ENCODE assay signal across 1 mouse cellular context in the genomic region with DNA sequence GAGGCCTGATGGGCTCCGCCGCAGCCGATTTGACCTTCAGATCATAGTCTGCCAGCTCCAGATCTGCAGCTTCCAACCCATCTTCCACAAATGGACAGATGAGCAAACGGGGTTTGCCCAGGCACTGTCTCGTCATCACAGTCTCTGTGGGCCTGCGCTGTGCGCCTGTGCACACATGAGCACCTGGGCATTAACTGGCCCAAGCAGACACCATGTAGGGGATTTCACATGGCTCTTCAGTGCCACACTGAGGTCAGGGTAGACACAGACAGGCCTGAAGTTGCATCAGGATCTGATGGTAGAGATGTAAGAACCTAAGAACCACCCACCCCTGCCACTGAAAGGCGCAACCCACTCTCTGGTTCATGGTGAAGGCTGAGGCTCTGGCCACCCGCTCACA.
TF ChIP-seq lines count a peak whose summit lies in the region.

No protein-coding gene starts in this region.

TF ChIP-seq in CH12.LX, 34 proteins besides CTCF, POLR2A, EP300 and RAD21 (continued from another document):
- TF ChIP-seq SIN3A (IDR thresholded peaks at IDR 0.05; ENCODE audit: low read length) (no peak), JUND (conservative IDR thresholded peaks at IDR 0.05; ENCODE audit: low read depth, low read length) (no peak), USF1 (IDR thresholded peaks at IDR 0.05; ENCODE audit: low read depth, low read length) (no peak), ZKSCAN1 (IDR thresholded peaks at IDR 0.05; ENCODE audit: borderline replicate concordance, low read depth, low read length) (no peak), USF2 (conservative IDR thresholded peaks at IDR 0.05; ENCODE audit: low read depth, low read length) (no peak), TCF12 (IDR thresholded peaks at IDR 0.05; ENCODE audit: low read depth, low read length) (peak; percentile 56; the same call in 1 of the 2 replicates), ETS1 (conservative IDR thresholded peaks at IDR 0.05; ENCODE audit: low read depth, low read length) (no peak), JUN (IDR thresholded peaks at IDR 0.05; ENCODE audit: insufficient read depth, low read depth, low read length) (no peak), HCFC1 (IDR thresholded peaks at IDR 0.05; ENCODE audit: low read depth, low read length) (no peak; the same call in 1 of the 2 replicates), GABPA (IDR thresholded peaks at IDR 0.05; ENCODE audit: insufficient replicate concordance, low read depth, low read length) (no peak), MYC (IDR thresholded peaks at IDR 0.05; ENCODE audit: low read depth, low read length) (peak; percentile 49; the same call in 1 of the 2 replicates), TBP (conservative IDR thresholded peaks at IDR 0.05; ENCODE audit: low read depth, low read length) (0 out of 2 replicates have a peak, but pooled peaks have one; percentile 67), POLR2AphosphoS2 (IDR thresholded peaks at IDR 0.05; ENCODE audit: low read depth, low read length) (no peak), MAX (IDR thresholded peaks at IDR 0.05; ENCODE audit: low read length) (no peak; the same call in 1 of the 2 replicates), IRF4 (IDR thresholded peaks at IDR 0.05; ENCODE audit: low read depth, low read length) (no peak), KAT2A (IDR thresholded peaks at IDR 0.05; ENCODE audit: insufficient replicate concordance, low read length) (no peak), MAFK (IDR thresholded peaks at IDR 0.05; ENCODE audit: insufficient replicate concordance, low read length) (no peak), E2F4 (IDR thresholded peaks at IDR 0.05; ENCODE audit: insufficient replicate concordance, low read depth, low read length) (no peak), BHLHE40 (IDR thresholded peaks at IDR 0.05; ENCODE audit: low read depth, low read length) (peak; percentile 47)
